Mouse (Mus musculus): ENCODE results near the gene Srsf2.

DNA sequence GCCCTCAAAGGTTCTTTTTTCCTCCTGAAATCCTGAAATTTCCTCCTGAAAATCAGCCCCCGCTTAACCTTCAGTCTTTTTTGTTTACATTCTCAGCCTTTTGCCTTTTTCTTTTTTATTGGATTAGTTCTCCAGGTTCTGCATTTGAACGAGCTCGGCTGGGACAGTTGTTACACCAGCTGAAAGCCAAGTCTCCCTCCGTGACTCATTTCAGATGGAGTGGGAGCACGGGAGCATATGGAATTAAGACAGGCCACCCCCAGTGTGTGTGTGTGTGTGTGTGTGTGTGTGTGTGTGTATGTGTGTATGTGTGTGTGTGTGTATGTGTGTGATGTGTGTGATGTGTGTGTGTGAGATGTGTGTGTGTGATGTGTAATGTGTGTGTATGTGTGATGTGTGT, 28.5 kb upstream of the Srsf2 start:
- TF ChIP-seq POLR2A (IDR thresholded peaks at IDR 0.05; ENCODE audit: low read depth, low read length) (no peak), CTCF (IDR thresholded peaks at IDR 0.05; ENCODE audit: extremely low read depth, insufficient read length, insufficient replicate concordance, low read depth, low read length) (no peak)
